Mouse (Mus musculus) E14TG2a.4 (cell line): ENCODE data around the gene Creb3l4.
A peak's percentile ranks its signal among the peaks of the same experiment; 100 is the strongest.

Source experiments
- CTCF ChIP-seq: conservative IDR thresholded peaks from 2 replicates; pipeline ENCODE4 v1.5.1; 2014; ENCODE audit warnings: low read length
- NANOG ChIP-seq: IDR thresholded peaks from 2 replicates; pipeline ENCODE4 v1.6.1; 2014; ENCODE audit warnings: borderline replicate concordance, low read length, mixed read lengths

DNA sequence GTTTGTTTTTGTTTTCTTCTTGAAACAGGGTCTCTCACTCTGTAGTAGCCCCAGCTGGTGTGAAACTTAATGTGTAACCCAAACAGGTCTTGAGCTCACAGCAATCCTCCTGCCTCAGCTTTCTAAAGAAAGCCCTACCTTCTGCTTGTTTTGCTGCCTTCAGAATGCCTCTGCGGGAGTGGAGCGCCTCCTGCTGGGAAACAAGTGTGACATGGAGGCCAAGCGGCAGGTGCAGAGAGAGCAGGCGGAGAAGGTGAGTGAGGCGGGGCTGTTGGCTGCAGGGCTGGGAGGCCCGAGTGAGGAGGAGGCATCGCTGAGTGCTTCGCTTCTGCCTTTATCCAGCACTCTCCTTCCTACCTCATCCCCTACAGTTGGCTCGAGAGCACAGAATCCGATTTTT is 19.0 kb downstream of the Creb3l4 start:
- peak; percentile 48 for TF ChIP-seq CTCF
- no peak for TF ChIP-seq NANOG
